Mouse (Mus musculus) erythroid progenitor cell, adult 5-6 weeks (primary cell): ENCODE results near the gene Zfp729a. TPM values are rescaled to one million over a fixed set of nuclear protein-coding genes. Genes with fewer than 3 reads are reported as not detected.
"Not testable (repeated sequence)": the region's sequence is repeated elsewhere in the genome, so short reads cannot be mapped to it uniquely, and the experiment has no call there.

ENCODE experiments used
- ATAC-seq: replicated peaks from 2 replicates; pipeline ENCODE4 v1.8.0; 2016; ENCODE audit warnings: moderate number of reproducible peaks, mild to moderate bottlenecking, moderate TSS enrichment, inconsistent platforms; ENCODE audit not compliant: poor library complexity, low FRiP score, severe bottlenecking
- total RNA-seq, 2 experiments: library from RNA; stranded (forward) in 1 of 2; stranded (reverse) in 1 of 2; fragments of 150-400 nt in 1 of 2; fragments of 186-747, 209-891 nt in 1 of 2; gene quantifications; 2 replicates each; pipeline versions ENCODE4 v1.2.3 to v1.2.4; 2015 to 2017; ENCODE audit warnings: low replicate concordance in 2 of 2

Zfp729a gene
- 1.3 and 4.3 TPM in 2 replicates for total RNA-seq (2015; ENCODE audit: low replicate concordance)
- total RNA-seq (2017; ENCODE audit: low replicate concordance): 1.2 and 6.0 TPM in 2 replicates

GRCm38 (mm10) chr13:67637294-67638007, at the start of gene Zfp729a, which contains the start of gene Gm49345:
Gene Zfp729a, minus strand, starts transcription at chr13:67637791.
Gene Gm49345, minus strand, starts transcription at chr13:67637769.
- peak; percentile 86 for ATAC-seq

DNA sequence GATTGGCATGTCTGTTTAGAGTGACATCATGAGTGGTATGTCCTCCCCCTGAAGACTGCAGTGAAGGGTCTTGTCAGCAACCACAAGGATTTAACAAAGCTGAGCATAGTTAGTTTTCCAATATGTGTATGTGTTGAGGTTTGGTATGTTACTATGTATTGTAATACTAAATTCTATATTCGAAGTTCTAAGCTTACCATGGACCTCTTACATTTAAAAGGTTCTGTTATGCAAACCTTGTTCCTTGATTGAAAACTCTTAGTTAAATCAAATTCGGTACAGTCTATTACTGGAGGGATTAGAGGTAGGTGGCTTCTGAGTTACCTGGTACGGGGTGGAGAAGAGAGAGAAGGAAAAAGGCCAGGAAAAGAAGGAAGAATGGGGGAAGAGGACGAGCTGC, 49.4 kb upstream of the Zfp729a start, which contains the start of gene Zfp738:
Zfp738 (minus strand) TSS at position 101 of the 400 bp plus-strand sequence.
- no peak for ATAC-seq

DNA sequence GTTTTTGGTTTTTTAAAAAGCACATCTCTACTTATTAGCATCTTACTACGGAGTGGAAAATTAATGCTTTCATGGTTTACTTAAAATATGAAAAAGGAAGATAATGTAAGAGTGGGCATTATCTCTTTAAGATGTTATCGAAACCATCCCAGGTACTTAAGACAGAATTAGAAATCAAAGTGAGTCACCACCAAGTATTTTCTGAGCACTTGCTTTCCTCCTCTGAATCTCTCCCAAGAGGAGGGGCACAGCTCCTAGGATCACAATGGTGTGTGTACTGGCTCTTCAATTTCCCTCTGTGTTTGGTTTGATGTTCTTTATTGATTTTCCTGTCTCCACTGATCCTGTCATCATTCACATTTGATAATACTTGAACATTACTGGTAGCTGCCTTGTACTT, 46.2 kb upstream of the Zfp729a start:
- not testable (repeated sequence) for ATAC-seq

GRCm38 (mm10) chr13:67682959-67683735, 45.6 kb upstream of the Zfp729a start:
- peak; percentile 80 for ATAC-seq

GRCm38 (mm10) chr13:67674902-67675301, 37.3 kb upstream of the Zfp729a start:
- ATAC-seq: no peak

- no peak for ATAC-seq
Observed at GRCm38 (mm10) chr13:67652496-67652895, 14.9 kb upstream of the Zfp729a start.

DNA sequence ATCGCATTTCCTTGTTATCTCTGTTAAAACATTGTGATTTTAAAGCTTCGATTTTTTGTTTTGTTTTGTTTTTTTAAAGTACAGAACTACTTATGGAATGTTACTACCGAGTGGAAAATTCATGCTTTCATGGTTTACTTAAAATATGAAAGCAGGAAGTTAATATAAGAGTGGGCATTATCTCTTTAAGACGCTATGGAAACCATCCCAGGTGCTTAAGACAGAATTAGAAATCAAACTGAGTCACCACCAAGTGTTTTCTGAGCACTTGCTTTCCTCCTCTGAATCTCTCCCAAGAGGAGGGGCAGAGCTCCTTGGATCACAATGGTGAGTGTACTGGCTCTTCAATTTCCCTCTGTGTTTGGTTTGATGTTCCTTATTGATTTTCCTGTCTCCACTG, 27.5 kb downstream of the Zfp729a start:
- no peak for ATAC-seq

DNA sequence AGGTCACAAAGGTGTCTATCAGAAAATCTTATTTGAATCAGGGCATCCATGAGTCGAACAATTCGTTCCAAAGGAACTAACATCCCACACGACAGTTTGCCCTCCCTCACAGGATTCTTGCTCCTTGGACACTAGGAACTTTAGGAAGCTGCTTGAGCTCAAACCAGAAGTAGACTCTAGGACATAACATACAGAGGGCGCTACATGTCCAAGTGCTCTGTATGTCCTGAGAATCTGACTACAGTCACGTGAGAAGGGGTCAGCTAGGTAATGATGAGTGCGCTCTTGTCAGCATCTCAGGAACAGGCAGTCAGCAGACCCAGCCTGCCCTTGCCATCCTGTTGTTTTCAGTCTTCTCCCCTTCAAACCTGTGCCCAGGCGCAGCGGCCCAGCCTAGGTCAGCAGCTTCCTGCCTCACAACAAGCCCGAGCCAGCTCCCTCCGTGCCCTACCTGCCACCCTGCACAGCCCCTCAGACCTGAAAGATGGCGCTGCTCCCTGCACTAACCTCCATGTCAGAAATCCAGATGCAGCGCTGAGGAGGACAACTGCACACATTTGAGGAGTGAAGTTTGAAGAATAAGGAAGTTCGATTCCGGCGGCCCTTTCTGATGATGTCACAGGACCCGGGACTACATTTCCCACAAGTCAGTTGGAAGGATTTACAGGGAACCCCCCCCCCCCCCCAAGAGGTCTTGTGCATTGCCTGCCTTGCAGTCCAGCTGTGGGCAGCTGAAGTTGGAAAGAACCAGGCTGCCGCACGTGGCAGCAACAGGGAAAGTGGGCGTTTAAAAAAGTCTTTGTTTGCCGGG, 28.3 kb downstream of the Zfp729a start, which contains the start of gene Zfp729b:
Zfp729b (minus strand) TSS at position 642 of the 811 bp plus-strand sequence.
- peak; percentile 71 for ATAC-seq

GRCm38 (mm10) chr13:67572591-67573189, 64.9 kb downstream of the Zfp729a start:
- ATAC-seq: no peak

Other genes with a start within 250 kb of the Zfp729a start
- not detected in 2 replicates for gene Zfp429, start 238.0 kb downstream of the Zfp729a start, total RNA-seq (2015; ENCODE audit: low replicate concordance)
- gene Zfp429, start 238.0 kb downstream of the Zfp729a start, total RNA-seq (2017; ENCODE audit: low replicate concordance): 4.0 TPM in 1 of 2 replicates, not detected in the other
- gene Zfp459, start 216.4 kb downstream of the Zfp729a start, total RNA-seq (2015; ENCODE audit: low replicate concordance): not detected in 2 replicates
- gene Zfp459, start 216.4 kb downstream of the Zfp729a start, total RNA-seq (2017; ENCODE audit: low replicate concordance): 0.13 TPM in 1 of 2 replicates, not detected in the other
- 0.84 and 7.2 TPM in 2 replicates for gene Zfp874a, start 186.2 kb downstream of the Zfp729a start, total RNA-seq (2015; ENCODE audit: low replicate concordance)
- gene Zfp874a, start 186.2 kb downstream of the Zfp729a start, total RNA-seq (2017; ENCODE audit: low replicate concordance): 3.4 and 4.9 TPM in 2 replicates
- 2.9 and 7.1 TPM in 2 replicates for gene Zfp874b, start 153.5 kb downstream of the Zfp729a start, total RNA-seq (2015; ENCODE audit: low replicate concordance)
- gene Zfp874b, start 153.5 kb downstream of the Zfp729a start, total RNA-seq (2017; ENCODE audit: low replicate concordance): 4.6 and 5.7 TPM in 2 replicates
- gene Zfp58, start 137.2 kb downstream of the Zfp729a start, total RNA-seq (2015; ENCODE audit: low replicate concordance): 3.2 and 5.0 TPM in 2 replicates
- gene Zfp58, start 137.2 kb downstream of the Zfp729a start, total RNA-seq (2017; ENCODE audit: low replicate concordance): 1.8 TPM in 1 of 2 replicates, not detected in the other
- not detected in 2 replicates for gene Gm26965, start 111.6 kb downstream of the Zfp729a start, total RNA-seq (2015; ENCODE audit: low replicate concordance)
- not detected in 2 replicates for gene Gm26965, start 111.6 kb downstream of the Zfp729a start, total RNA-seq (2017; ENCODE audit: low replicate concordance)
- 5.0 and 11.3 TPM in 2 replicates for gene Zfp87, start 111.6 kb downstream of the Zfp729a start, total RNA-seq (2015; ENCODE audit: low replicate concordance)
- 2.0 and 6.7 TPM in 2 replicates for gene Zfp87, start 111.6 kb downstream of the Zfp729a start, total RNA-seq (2017; ENCODE audit: low replicate concordance)
- 5.8 and 9.2 TPM in 2 replicates for gene Zfp748, start 84.0 kb downstream of the Zfp729a start, total RNA-seq (2015; ENCODE audit: low replicate concordance)
- 4.2 and 7.1 TPM in 2 replicates for gene Zfp748, start 84.0 kb downstream of the Zfp729a start, total RNA-seq (2017; ENCODE audit: low replicate concordance)
- 4.2 and 6.5 TPM in 2 replicates for gene Zfp729b, start 28.1 kb downstream of the Zfp729a start, total RNA-seq (2015; ENCODE audit: low replicate concordance)
- gene Zfp729b, start 28.1 kb downstream of the Zfp729a start, total RNA-seq (2017; ENCODE audit: low replicate concordance): 3.0 and 5.1 TPM in 2 replicates
- not detected in 2 replicates for gene Gm49345, start within 50 bp of the Zfp729a start, total RNA-seq (2015; ENCODE audit: low replicate concordance)
- 0.13 TPM in 1 of 2 replicates, not detected in the other for gene Gm49345, start within 50 bp of the Zfp729a start, total RNA-seq (2017; ENCODE audit: low replicate concordance)
- gene Zfp738, start 49.3 kb upstream of the Zfp729a start, total RNA-seq (2015; ENCODE audit: low replicate concordance): 1.3 and 7.2 TPM in 2 replicates
- gene Zfp738, start 49.3 kb upstream of the Zfp729a start, total RNA-seq (2017; ENCODE audit: low replicate concordance): 1.1 and 1.4 TPM in 2 replicates
- gene Zfp65, start 91.4 kb upstream of the Zfp729a start, total RNA-seq (2015; ENCODE audit: low replicate concordance): 0.42 and 4.7 TPM in 2 replicates
- gene Zfp65, start 91.4 kb upstream of the Zfp729a start, total RNA-seq (2017; ENCODE audit: low replicate concordance): 0.39 and 1.6 TPM in 2 replicates
- 4.2 and 4.3 TPM in 2 replicates for gene Zfp85, start 117.4 kb upstream of the Zfp729a start, total RNA-seq (2015; ENCODE audit: low replicate concordance)
- 0.23 TPM in 1 of 2 replicates, not detected in the other for gene Zfp85, start 117.4 kb upstream of the Zfp729a start, total RNA-seq (2017; ENCODE audit: low replicate concordance)
- gene Zfp493, start 141.9 kb upstream of the Zfp729a start, total RNA-seq (2015; ENCODE audit: low replicate concordance): not detected in 2 replicates
- 0.39 and 0.76 TPM in 2 replicates for gene Zfp493, start 141.9 kb upstream of the Zfp729a start, total RNA-seq (2017; ENCODE audit: low replicate concordance)
- gene Zfp273, start 175.9 kb upstream of the Zfp729a start, total RNA-seq (2015; ENCODE audit: low replicate concordance): 1.8 and 11.3 TPM in 2 replicates
- 2.2 TPM in 1 of 2 replicates, not detected in the other for gene Zfp273, start 175.9 kb upstream of the Zfp729a start, total RNA-seq (2017; ENCODE audit: low replicate concordance)
- not detected in 2 replicates for gene Gm10037, start 193.3 kb upstream of the Zfp729a start, total RNA-seq (2015; ENCODE audit: low replicate concordance)
- not detected in 2 replicates for gene Gm10037, start 193.3 kb upstream of the Zfp729a start, total RNA-seq (2017; ENCODE audit: low replicate concordance)
- gene BC048507, start 225.5 kb upstream of the Zfp729a start, total RNA-seq (2015; ENCODE audit: low replicate concordance): not detected in 2 replicates
- gene BC048507, start 225.5 kb upstream of the Zfp729a start, total RNA-seq (2017; ENCODE audit: low replicate concordance): not detected in 2 replicates